Mouse (Mus musculus) C2C12 (cell line): ENCODE data around the gene Nom1. TPM values are rescaled to one million over a fixed set of nuclear protein-coding genes. Genes with fewer than 3 reads are reported as not detected.

Experiments used
- H3K27me3 ChIP-seq: one replicate; pipeline ENCODE4 v1.6.1; 2011; ENCODE audit not compliant: control insufficient read depth, insufficient read depth, insufficient read length
- H3K36me3 ChIP-seq: one replicate; pipeline ENCODE4 v1.6.1; 2011; ENCODE audit not compliant: control insufficient read depth, insufficient read depth
- H3K4me3 ChIP-seq: one replicate; pipeline ENCODE4 v1.5.1; 2011; ENCODE audit warnings: mild to moderate bottlenecking, control low read depth; ENCODE audit not compliant: poor library complexity, insufficient read depth, severe bottlenecking
- H3K79me2 ChIP-seq: one replicate; pipeline ENCODE4 v1.6.1; 2011; ENCODE audit not compliant: control insufficient read depth, insufficient read depth
- H3K79me3 ChIP-seq: one replicate; pipeline ENCODE4 v1.6.1; 2011; ENCODE audit warnings: low read depth, control low read depth
- H3ac ChIP-seq: one replicate; pipeline ENCODE3; 2011; ENCODE audit warnings: low read depth; ENCODE audit not compliant: control insufficient read depth, insufficient read length
- CEBPB ChIP-seq: IDR thresholded peaks from one replicate; pipeline ENCODE4 v1.6.1; 2011; ENCODE audit warnings: low read depth, mild to moderate bottlenecking, control low read depth, moderate library complexity
- CTCF ChIP-seq: IDR thresholded peaks from one replicate; pipeline ENCODE4 v1.5.1; 2011; ENCODE audit not compliant: control insufficient read depth, insufficient read depth, insufficient read length
- FOSL1 ChIP-seq: IDR thresholded peaks from one replicate; pipeline ENCODE4 v1.8.0; 2011; ENCODE audit warnings: mild to moderate bottlenecking, low read length; ENCODE audit not compliant: poor library complexity, insufficient read depth, severe bottlenecking
- MAX ChIP-seq: IDR thresholded peaks from one replicate; pipeline ENCODE4 v1.6.1; 2011; ENCODE audit warnings: mild to moderate bottlenecking, control low read depth
- MYOD1 ChIP-seq: IDR thresholded peaks from one replicate; pipeline ENCODE4 v1.6.1; 2011; ENCODE audit warnings: low read depth; ENCODE audit not compliant: control insufficient read depth, insufficient read length
- MYOG ChIP-seq: IDR thresholded peaks from one replicate; pipeline ENCODE4 v1.6.1; 2011; ENCODE audit not compliant: control insufficient read depth, insufficient read length; ENCODE audit errors: extremely low read depth
- USF1 ChIP-seq: IDR thresholded peaks from one replicate; pipeline ENCODE4 v1.6.1; 2011; ENCODE audit warnings: low read depth, mild to moderate bottlenecking, control low read depth, moderate library complexity
- polyA plus RNA-seq: library from polyadenylated mRNA; unstranded; fragments of >200 nt; fragmentation: generic; extraction: Trizol; gene quantifications from one replicate; pipeline ENCODE4 v1.2.1, GENCODE M21; 2012; ENCODE audit warnings: missing spikeins

Gene Nom1
- polyA plus RNA-seq, 1 experiment = 13.5 TPM

- Histone ChIP-seq H3K27me3 (peaks cover 47% of the 10 kb centered on the region), H3K4me3 (no peak overlapping the region), H3K79me3 (no peaks in the 10 kb centered on the region), H3K36me3 (no peaks in the 10 kb centered on the region), H3K79me2 (no peaks in the 10 kb centered on the region), H3ac (no peak overlapping the region)
- TF ChIP-seq MYOD1 (no peak), CTCF (no peak), MYOG (no peak), CEBPB (no peak), FOSL1 (no peak), MAX (no peak), USF1 (no peak)
These were observed 34.0 kb downstream of the Nom1 start for GRCm38 (mm10) chr5:29468351-29469065.

GRCm38 (mm10) chr5:29469501-29469900 lies 35.0 kb downstream of the Nom1 start:
- no peaks in the 10 kb centered on the region for H3K36me3 ChIP-seq
- H3ac ChIP-seq = no peak overlapping the region
- peaks cover 57% of the 10 kb centered on the region for H3K27me3 ChIP-seq
- no peaks in the 10 kb centered on the region for H3K79me3 ChIP-seq
- TF ChIP-seq MYOD1 = no peak
- TF ChIP-seq USF1 = no peak
- TF ChIP-seq CEBPB = no peak
- TF ChIP-seq FOSL1 = no peak
- TF ChIP-seq CTCF = no peak
- no peak for TF ChIP-seq MAX
- TF ChIP-seq MYOG = no peak
- H3K4me3 ChIP-seq = no peak overlapping the region
- no peaks in the 10 kb centered on the region for H3K79me2 ChIP-seq

- H3K79me3 ChIP-seq = no peaks in the 10 kb centered on the region
- H3K36me3 ChIP-seq = no peaks in the 10 kb centered on the region
- peaks cover 65% of the 10 kb centered on the region for H3K27me3 ChIP-seq
- no peak for TF ChIP-seq CEBPB
- TF ChIP-seq MAX = no peak
- no peak for TF ChIP-seq MYOD1
- TF ChIP-seq CTCF = no peak
- no peak for TF ChIP-seq FOSL1
- TF ChIP-seq MYOG = no peak
- TF ChIP-seq USF1 = no peak
- no peak overlapping the region for H3K4me3 ChIP-seq
- no peaks in the 10 kb centered on the region for H3K79me2 ChIP-seq
- no peak overlapping the region for H3ac ChIP-seq
These were observed 35.8 kb downstream of the Nom1 start for GRCm38 (mm10) chr5:29470271-29470670.

DNA sequence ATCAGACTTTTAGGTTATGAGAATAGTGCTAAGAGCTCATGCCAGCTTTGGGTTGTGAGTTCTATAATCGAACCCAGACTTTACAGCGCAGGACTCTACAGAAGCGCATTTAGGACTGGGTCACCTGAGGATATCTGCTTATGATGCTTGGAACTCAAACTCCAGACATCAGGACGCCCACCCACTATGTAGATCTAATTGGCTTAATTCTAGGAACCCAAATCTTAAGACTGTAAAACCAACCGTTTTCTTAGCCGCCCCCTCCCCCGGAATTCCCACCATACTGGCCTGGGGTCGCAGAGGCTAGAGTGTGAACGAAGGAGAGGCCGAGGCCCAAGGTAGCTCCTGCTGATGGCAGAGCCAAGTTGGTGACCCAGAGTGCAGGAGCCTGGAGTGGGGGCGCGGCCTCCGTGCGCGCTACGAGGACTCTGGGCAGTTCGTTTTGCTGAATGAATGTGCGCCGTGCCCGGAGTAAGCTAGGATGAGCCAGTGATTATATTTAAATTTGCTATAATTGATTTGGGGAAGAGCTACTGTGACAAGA lies 36.5 kb downstream of the Nom1 start:
- Histone ChIP-seq H3K27me3 (peaks cover 69% of the 10 kb centered on the region), H3K79me2 (no peaks in the 10 kb centered on the region), H3K79me3 (no peaks in the 10 kb centered on the region), H3ac (no peak overlapping the region), H3K36me3 (no peaks in the 10 kb centered on the region), H3K4me3 (no peak overlapping the region)
- TF ChIP-seq MAX = no peak

DNA sequence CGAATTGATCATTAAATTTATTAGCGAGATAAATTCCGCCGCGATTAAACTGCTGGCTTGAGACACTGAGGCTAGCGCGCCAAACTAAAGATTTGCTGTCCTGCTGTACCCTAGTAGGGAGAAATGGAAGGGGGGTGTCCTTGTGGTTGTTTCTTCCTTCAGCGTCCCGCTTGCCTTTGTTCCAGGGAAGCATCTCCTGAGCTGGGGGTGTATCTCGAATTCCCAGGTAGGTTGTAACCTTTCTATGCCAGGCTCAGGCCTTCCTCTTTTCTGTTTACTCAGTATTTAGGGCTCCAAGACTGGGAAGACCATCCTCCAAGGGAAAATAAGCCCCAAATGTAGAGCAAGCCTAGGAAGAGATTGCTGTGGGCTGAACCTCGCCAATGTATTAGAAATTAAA lies 36.9 kb downstream of the Nom1 start:
- Histone ChIP-seq H3K4me3 (no peak overlapping the region), H3K79me3 (no peaks in the 10 kb centered on the region), H3K79me2 (no peaks in the 10 kb centered on the region), H3ac (no peak overlapping the region), H3K27me3 (peaks cover 73% of the 10 kb centered on the region), H3K36me3 (no peaks in the 10 kb centered on the region)
- no peak for TF ChIP-seq MAX
- TF ChIP-seq USF1 = no peak
- TF ChIP-seq MYOD1 = no peak
- TF ChIP-seq FOSL1 = no peak
- TF ChIP-seq CEBPB = no peak
- no peak for TF ChIP-seq MYOG
- TF ChIP-seq CTCF = no peak
